Mouse (Mus musculus): ENCODE results near the gene Fuz. TPM values are rescaled to one million over a fixed set of nuclear protein-coding genes. Genes with fewer than 3 reads are reported as not detected.

Fuz gene
- 15.8 and 27.5 TPM in 2 replicates for polyA plus RNA-seq (2012; rRNA removed)

DNA sequence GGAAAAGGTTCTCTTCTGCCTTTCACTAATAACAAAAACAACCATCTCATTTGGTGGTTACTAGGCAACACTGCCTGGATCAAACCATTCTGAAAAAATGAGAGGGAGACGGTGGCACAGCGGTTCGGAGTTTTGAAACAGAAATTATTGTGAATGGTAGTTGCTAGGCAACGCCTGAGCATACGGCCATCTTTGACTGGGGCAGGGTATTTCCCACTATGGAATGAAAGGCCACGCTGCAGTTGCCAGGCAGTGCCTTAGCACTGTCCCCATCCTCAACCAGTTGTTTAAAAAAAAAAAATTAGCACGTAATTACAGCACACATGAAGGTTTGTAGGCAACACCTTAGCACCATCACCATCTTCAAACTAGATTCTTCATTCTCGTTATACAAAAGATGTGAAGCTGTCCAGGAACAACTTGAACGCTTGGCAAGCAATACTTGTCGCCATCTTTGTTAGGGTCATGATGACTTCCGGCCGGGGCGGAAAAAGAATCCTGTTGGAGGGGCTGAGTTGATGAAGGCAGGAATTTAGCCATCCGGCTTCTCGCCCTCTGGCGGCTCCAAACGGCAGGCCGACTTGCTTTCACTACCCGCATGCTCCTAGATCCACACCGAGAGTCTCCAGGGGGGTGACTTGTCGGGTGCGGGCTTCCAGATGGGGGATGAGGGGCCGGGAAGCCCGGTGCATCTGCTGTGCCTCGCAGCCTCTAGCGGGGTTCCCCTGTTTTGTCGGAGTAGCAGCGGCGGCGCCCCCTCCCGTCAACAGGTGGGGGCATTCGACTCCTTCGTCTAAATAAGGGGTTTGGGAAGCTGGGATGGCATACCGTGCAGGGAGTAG lies at the start of gene Fuz:
Gene Fuz, plus strand, starts transcription at position 487 of the 842 bp plus-strand sequence.
- peaks cover 3% of the 10 kb centered on the region; the same call in 1 of the 2 replicates for H3K36me3 ChIP-seq (ENCODE audit: control insufficient read depth, insufficient read depth, low read length)
- H3K4me1 ChIP-seq (ENCODE audit: control insufficient read depth, insufficient read depth, insufficient read length, low read length): peaks cover 20% of the 10 kb centered on the region
- peak within 1 kb of the TSS; percentile 81 for H3K4me3 ChIP-seq (ENCODE audit: low read depth, low read length)
- H3K27me3 ChIP-seq (ENCODE audit: control insufficient read depth, insufficient read depth, low read length): no peaks in the 10 kb centered on the region
- under 1% methylated on average over 34 of the region's 34 CpGs for WGBS
- no peak for TF ChIP-seq POLR2A (IDR thresholded peaks at IDR 0.05; ENCODE audit: low read depth, low read length)
- peak; percentile 52; the same call in 1 of the 2 replicates for TF ChIP-seq CTCF (IDR thresholded peaks at IDR 0.05; ENCODE audit: extremely low read depth, insufficient read length, insufficient replicate concordance, low read depth, low read length)
- H3K27ac ChIP-seq (ENCODE audit: insufficient read depth, low read depth, low read length): peak within 1 kb of the TSS; percentile 39

DNA sequence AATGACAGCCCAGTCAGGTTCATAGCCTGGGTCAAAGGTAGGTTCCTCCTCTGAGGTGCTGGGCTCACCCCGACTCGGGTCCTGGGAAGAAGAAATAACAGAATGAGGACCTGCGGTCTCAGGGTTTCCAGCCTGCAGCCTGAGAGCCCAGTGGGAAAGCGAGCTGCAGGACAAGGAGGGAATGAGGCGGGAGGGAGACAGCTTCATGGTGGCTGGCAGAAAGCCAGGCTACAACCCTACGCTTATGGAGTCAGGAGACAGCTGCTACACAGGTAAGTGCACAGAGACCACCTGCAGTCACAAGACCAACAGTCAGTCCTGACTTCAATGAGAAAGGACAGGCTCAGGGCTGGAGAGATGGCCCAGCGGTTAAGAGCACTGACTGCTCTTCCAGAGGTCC lies 49.1 kb upstream of the Fuz start:
- Histone ChIP-seq H3K27me3 (ENCODE audit: control insufficient read depth, insufficient read depth, low read length) (no peaks in the 10 kb centered on the region), H3K4me3 (ENCODE audit: low read depth, low read length) (no peak overlapping the region), H3K27ac (ENCODE audit: insufficient read depth, low read depth, low read length) (no peak overlapping the region), H3K4me1 (ENCODE audit: control insufficient read depth, insufficient read depth, insufficient read length, low read length) (peaks cover 8% of the 10 kb centered on the region; the same call in 1 of the 2 replicates), H3K36me3 (ENCODE audit: control insufficient read depth, insufficient read depth, low read length) (peaks cover 46% of the 10 kb centered on the region)
- 87% methylated on average over 7 of the region's 7 CpGs for WGBS
- TF ChIP-seq POLR2A (IDR thresholded peaks at IDR 0.05; ENCODE audit: low read depth, low read length): no peak
- TF ChIP-seq CTCF (IDR thresholded peaks at IDR 0.05; ENCODE audit: extremely low read depth, insufficient read length, insufficient replicate concordance, low read depth, low read length): no peak

DNA sequence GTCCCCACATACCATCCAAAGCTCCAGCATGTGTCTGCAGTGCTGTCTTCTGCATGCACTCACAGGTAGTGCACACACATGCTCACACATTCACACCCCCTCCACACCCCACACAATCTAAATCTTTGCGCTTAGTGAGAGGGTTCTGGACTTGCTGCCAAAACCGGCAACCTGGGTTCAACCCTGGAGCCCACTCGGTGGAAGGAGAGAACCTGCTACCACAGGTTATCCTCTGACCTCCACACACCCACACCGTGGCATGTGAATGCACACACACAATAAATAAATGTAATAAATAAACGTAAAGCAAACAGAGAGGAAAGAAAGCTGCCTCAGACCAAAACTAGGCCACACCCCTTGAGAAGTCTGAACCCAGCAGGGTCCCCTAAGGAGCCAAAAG lies 48.1 kb upstream of the Fuz start:
- TF ChIP-seq POLR2A (IDR thresholded peaks at IDR 0.05; ENCODE audit: low read depth, low read length): no peak
- no peak for TF ChIP-seq CTCF (IDR thresholded peaks at IDR 0.05; ENCODE audit: extremely low read depth, insufficient read length, insufficient replicate concordance, low read depth, low read length)
- peaks cover 37% of the 10 kb centered on the region for H3K36me3 ChIP-seq (ENCODE audit: control insufficient read depth, insufficient read depth, low read length)
- no peaks in the 10 kb centered on the region for H3K27me3 ChIP-seq (ENCODE audit: control insufficient read depth, insufficient read depth, low read length)
- peak overlapping the region; percentile 80 for H3K4me3 ChIP-seq (ENCODE audit: low read depth, low read length)
- H3K4me1 ChIP-seq (ENCODE audit: control insufficient read depth, insufficient read depth, insufficient read length, low read length): peaks cover 8% of the 10 kb centered on the region; the same call in 1 of the 2 replicates
- 29% methylated on average over 5 of the region's 5 CpGs for WGBS
- no peak overlapping the region for H3K27ac ChIP-seq (ENCODE audit: insufficient read depth, low read depth, low read length)

DNA sequence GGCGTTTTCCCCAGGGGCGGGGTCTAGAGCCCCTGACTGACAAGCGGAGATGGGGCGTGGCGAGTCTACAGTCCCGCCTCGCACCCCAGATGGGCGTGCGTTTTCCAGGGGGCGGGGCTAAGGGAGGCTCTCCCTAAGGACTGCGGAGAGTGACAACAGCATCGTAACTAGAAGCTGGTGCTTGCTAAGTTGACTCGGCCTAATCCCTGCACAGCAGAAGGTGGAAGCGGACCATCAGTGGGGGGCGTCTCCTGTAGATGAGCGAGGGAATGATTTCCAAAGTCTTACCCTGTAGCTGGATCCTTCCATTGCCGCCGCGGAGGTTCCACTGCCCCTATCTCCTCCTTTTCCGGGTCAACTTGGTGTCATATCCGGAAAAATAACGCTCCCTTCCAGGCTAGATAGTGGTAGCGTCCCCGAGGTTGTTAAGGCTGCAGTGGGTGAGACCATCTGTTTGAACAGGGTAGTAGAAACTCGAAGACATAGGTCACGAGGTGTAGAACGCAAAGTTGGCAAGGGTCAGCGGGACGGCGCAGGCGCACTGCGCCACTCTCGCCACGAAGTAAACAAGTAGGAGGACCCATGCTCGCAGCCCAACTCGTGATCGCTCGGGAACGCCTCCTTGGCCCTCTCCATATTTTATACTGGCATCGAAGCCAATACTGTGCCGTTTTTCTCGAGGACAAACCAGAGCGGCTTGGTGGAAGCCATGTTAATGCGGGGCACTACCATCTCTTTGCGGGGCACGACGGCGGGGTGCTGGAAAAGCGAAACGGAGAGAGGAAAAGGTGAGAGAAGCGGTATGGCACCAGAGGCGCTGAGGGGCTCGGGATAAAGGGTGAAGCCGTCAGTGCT lies 47.1 kb upstream of the Fuz start, which contains the start of the genes Akt1s1 and Tbc1d17:
Gene Akt1s1, plus strand, starts transcription at position 431 of the 855 bp plus-strand sequence.
Gene Tbc1d17, minus strand, starts transcription at position 519 of the 855 bp plus-strand sequence.
- under 1% methylated on average over 54 of the region's 54 CpGs for WGBS
- Histone ChIP-seq H3K4me1 (ENCODE audit: control insufficient read depth, insufficient read depth, insufficient read length, low read length) (peaks cover 11% of the 10 kb centered on the region), H3K27ac (ENCODE audit: insufficient read depth, low read depth, low read length) (peak within 1 kb of the TSS; percentile 91), H3K4me3 (ENCODE audit: low read depth, low read length) (peak within 1 kb of the TSS; percentile 80), H3K36me3 (ENCODE audit: control insufficient read depth, insufficient read depth, low read length) (peaks cover 27% of the 10 kb centered on the region), H3K27me3 (ENCODE audit: control insufficient read depth, insufficient read depth, low read length) (no peaks in the 10 kb centered on the region)
- TF ChIP-seq POLR2A (IDR thresholded peaks at IDR 0.05; ENCODE audit: low read depth, low read length) (peak; percentile 48; the same call in 1 of the 2 replicates), CTCF (IDR thresholded peaks at IDR 0.05; ENCODE audit: extremely low read depth, insufficient read length, insufficient replicate concordance, low read depth, low read length) (no peak)

DNA sequence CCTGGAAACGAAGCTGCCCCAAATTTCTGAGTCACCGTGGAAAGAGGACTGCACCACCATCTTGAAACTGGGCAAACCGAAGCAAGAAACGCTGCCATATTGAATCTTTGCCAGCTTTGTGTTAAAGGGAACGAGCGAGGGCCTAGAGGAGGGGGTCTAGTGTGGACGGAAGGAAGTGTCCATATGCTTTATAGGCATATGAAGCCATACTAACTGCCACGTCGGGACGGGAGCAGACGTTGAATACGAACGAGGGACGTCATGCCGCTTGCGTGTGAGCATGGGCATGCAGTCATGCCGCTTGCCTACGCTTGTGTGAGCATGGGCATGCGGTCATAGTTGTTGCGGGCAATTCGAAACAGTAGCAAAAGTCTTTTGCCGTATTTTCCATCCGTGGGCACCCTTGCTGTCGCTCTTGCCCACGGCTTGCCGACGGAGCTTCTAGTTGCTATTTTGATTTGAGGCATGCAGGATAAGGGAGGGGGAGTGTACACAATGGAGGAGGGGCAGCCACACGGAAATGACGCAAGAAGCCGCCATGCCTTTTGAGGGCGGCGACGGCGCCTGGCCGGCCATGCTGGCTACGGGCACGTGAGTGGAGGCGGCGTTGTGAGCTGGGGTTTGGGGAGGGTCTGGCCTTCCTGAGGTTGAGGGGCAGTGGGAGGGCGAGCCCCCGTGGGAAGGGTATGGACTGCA lies 46.3 kb upstream of the Fuz start:
- under 1% methylated on average over 41 of the region's 41 CpGs for WGBS
- H3K4me1 ChIP-seq (ENCODE audit: control insufficient read depth, insufficient read depth, insufficient read length, low read length): peaks cover 13% of the 10 kb centered on the region
- H3K4me3 ChIP-seq (ENCODE audit: low read depth, low read length): peak overlapping the region; percentile 80
- H3K36me3 ChIP-seq (ENCODE audit: control insufficient read depth, insufficient read depth, low read length): peaks cover 21% of the 10 kb centered on the region
- no peak; the same call in none of the 2 replicates for TF ChIP-seq POLR2A (IDR thresholded peaks at IDR 0.05; ENCODE audit: low read depth, low read length)
- TF ChIP-seq CTCF (IDR thresholded peaks at IDR 0.05; ENCODE audit: extremely low read depth, insufficient read length, insufficient replicate concordance, low read depth, low read length): no peak
- peak overlapping the region; percentile 91 for H3K27ac ChIP-seq (ENCODE audit: insufficient read depth, low read depth, low read length)
- H3K27me3 ChIP-seq (ENCODE audit: control insufficient read depth, insufficient read depth, low read length): no peaks in the 10 kb centered on the region

DNA sequence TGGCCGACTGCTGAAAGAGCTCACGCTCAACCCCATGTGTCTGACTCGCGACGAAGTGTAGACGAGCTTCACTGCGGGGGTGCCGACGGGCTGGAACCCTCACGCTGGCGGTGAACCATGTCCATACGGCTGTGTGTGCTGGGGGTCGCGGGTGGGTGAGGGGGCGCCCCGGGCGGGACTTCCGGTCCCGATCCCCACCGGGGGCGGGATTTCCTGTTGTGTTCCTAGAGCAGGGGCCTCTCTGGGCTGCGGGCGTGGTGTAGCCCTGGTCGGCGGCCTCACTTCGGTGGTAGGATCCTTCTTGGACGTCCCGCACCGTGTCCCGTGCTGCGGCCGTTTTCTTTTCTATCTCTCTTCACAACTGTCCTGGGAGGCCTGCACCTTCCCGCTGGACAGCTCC lies 45.7 kb upstream of the Fuz start:
- H3K36me3 ChIP-seq (ENCODE audit: control insufficient read depth, insufficient read depth, low read length): peaks cover 16% of the 10 kb centered on the region
- under 1% methylated on average over 33 of the region's 33 CpGs for WGBS
- H3K4me3 ChIP-seq (ENCODE audit: low read depth, low read length): peak overlapping the region; percentile 80
- TF ChIP-seq CTCF (IDR thresholded peaks at IDR 0.05; ENCODE audit: extremely low read depth, insufficient read length, insufficient replicate concordance, low read depth, low read length): no peak
- no peak; the same call in 1 of the 2 replicates for TF ChIP-seq POLR2A (IDR thresholded peaks at IDR 0.05; ENCODE audit: low read depth, low read length)
- peak overlapping the region; percentile 91 for H3K27ac ChIP-seq (ENCODE audit: insufficient read depth, low read depth, low read length)
- peaks cover 14% of the 10 kb centered on the region for H3K4me1 ChIP-seq (ENCODE audit: control insufficient read depth, insufficient read depth, insufficient read length, low read length)
- H3K27me3 ChIP-seq (ENCODE audit: control insufficient read depth, insufficient read depth, low read length): no peaks in the 10 kb centered on the region
